Mouse (Mus musculus) hindbrain, embryonic 13.5 days (tissue): ENCODE measurements around the gene Eri3. TPM values are rescaled to one million over a fixed set of nuclear protein-coding genes. Genes with fewer than 3 reads are reported as not detected.

Source experiments
- ATAC-seq: fragments of 200-750 bp; cut with Nextera tagmentation; 2 replicates; pipeline ENCODE4 v1.8.0; 2017; ENCODE audit warnings: moderate TSS enrichment; ENCODE audit not compliant: low FRiP score
- H3K27ac ChIP-seq: fragments of 300-500 bp; sonication (generic); 2 replicates; pipeline ENCODE4 v1.5.1; 2015; ENCODE audit warnings: inconsistent platforms, mild to moderate bottlenecking, moderate library complexity
- H3K27me3 ChIP-seq: fragments of 300-500 bp; sonication (generic); 2 replicates; pipeline ENCODE4 v1.6.1; 2015; ENCODE audit warnings: mild to moderate bottlenecking, inconsistent platforms
- H3K36me3 ChIP-seq: fragments of 300-500 bp; sonication (generic); 2 replicates; pipeline ENCODE4 v1.6.1; 2015; ENCODE audit warnings: mild to moderate bottlenecking, inconsistent platforms
- H3K4me1 ChIP-seq: fragments of 300-500 bp; sonication (generic); replicated peaks from 2 replicates; pipeline ENCODE4 v1.6.1; 2015; ENCODE audit warnings: inconsistent platforms
- H3K4me2 ChIP-seq: fragments of 300-500 bp; sonication (generic); 2 replicates; pipeline ENCODE4 v1.6.1; 2015; ENCODE audit warnings: inconsistent platforms, mild to moderate bottlenecking, moderate library complexity
- H3K4me3 ChIP-seq: fragments of 300-500 bp; sonication (generic); 2 replicates; pipeline ENCODE4 v1.5.1; 2015; ENCODE audit warnings: mild to moderate bottlenecking, inconsistent platforms
- H3K9ac ChIP-seq: fragments of 300-500 bp; sonication (generic); 2 replicates; pipeline ENCODE4 v1.6.1; 2015; ENCODE audit warnings: mild to moderate bottlenecking, inconsistent platforms
- H3K9me3 ChIP-seq: fragments of 300-500 bp; sonication (generic); 2 replicates; pipeline ENCODE4 v1.6.1; 2016; ENCODE audit warnings: inconsistent platforms
- WGBS: fragments of 180-500 bp; shearing (Covaris S2); methylation state at CpG from one replicate; pipeline ENCODE4 v1.1.7; 2015; 5-methylcytosine and 5-hydroxymethylcytosine counted together
- polyA plus RNA-seq: library from polyadenylated mRNA; unstranded; fragments of >200 nt; fragmentation: Nextera tagmentation; extraction: Ambion mirVana; gene quantifications from 2 replicates; pipeline ENCODE4 v1.2.1, GENCODE M21; 2015

The Eri3 gene
- polyA plus RNA-seq, 1 experiment from 2014 or later: 214 TPM

- no peaks in the 10 kb centered on the region for H3K9me3 ChIP-seq
- 22% methylated on average over 10 of the region's 10 CpGs for WGBS
- H3K4me3 ChIP-seq: no peak overlapping the region
- 0 out of 2 replicates have a peak, but pooled peaks cover 5% of the 10 kb centered on the region for H3K36me3 ChIP-seq
- no peaks in the 10 kb centered on the region for H3K27me3 ChIP-seq
- ATAC-seq: no peak
- H3K9ac ChIP-seq: peak overlapping the region; percentile 7; the same call in 1 of the 2 replicates
- H3K4me2 ChIP-seq: no peak overlapping the region
- peaks cover 79% of the 10 kb centered on the region for H3K4me1 ChIP-seq
- peak overlapping the region; percentile 66 for H3K27ac ChIP-seq
Measured at GRCm38 (mm10) chr4:117654016-117654702, 104.0 kb downstream of the Eri3 start.

GRCm38 (mm10) chr4:117654703-117655499, 104.7 kb downstream of the Eri3 start:
- Histone ChIP-seq H3K9ac (peak overlapping the region; percentile 7; the same call in 1 of the 2 replicates), H3K4me1 (peaks cover 80% of the 10 kb centered on the region)
- WGBS: 55% methylated on average over 9 of the region's 9 CpGs

GRCm38 (mm10) chr4:117655500-117655863, 105.3 kb downstream of the Eri3 start:
- Histone ChIP-seq H3K27ac (peak overlapping the region; percentile 66), H3K36me3 (peaks cover 3% of the 10 kb centered on the region; the same call in 1 of the 2 replicates), H3K4me3 (no peak overlapping the region), H3K9ac (no peak overlapping the region), H3K4me2 (no peak overlapping the region), H3K27me3 (no peaks in the 10 kb centered on the region), H3K4me1 (peaks cover 76% of the 10 kb centered on the region), H3K9me3 (no peaks in the 10 kb centered on the region)
- no peak for ATAC-seq
- 42% methylated on average over 5 of the region's 5 CpGs for WGBS

More at GRCm38 (mm10) chr4:117654703-117655499, 104.7 kb downstream of the Eri3 start:
- H3K4me3 ChIP-seq: no peak overlapping the region
- H3K4me2 ChIP-seq: no peak overlapping the region
- H3K27ac ChIP-seq: peak overlapping the region; percentile 66
- peaks cover 8% of the 10 kb centered on the region; the same call in 1 of the 2 replicates for H3K36me3 ChIP-seq
- no peaks in the 10 kb centered on the region for H3K27me3 ChIP-seq
- no peaks in the 10 kb centered on the region for H3K9me3 ChIP-seq
- no peak for ATAC-seq

- Histone ChIP-seq H3K9ac (no peak overlapping the region), H3K4me1 (peaks cover 68% of the 10 kb centered on the region)
- ATAC-seq: no peak
Measured at GRCm38 (mm10) chr4:117656961-117657360, 106.8 kb downstream of the Eri3 start.

GRCm38 (mm10) chr4:117657646-117658045, 107.5 kb downstream of the Eri3 start:
- Histone ChIP-seq H3K27me3 (no peaks in the 10 kb centered on the region), H3K4me2 (no peak overlapping the region), H3K4me3 (no peak overlapping the region), H3K9ac (no peak overlapping the region), H3K36me3 (peaks cover 3% of the 10 kb centered on the region; the same call in 1 of the 2 replicates), H3K9me3 (no peaks in the 10 kb centered on the region), H3K4me1 (peaks cover 64% of the 10 kb centered on the region), H3K27ac (peak overlapping the region; percentile 73)
- ATAC-seq: no peak
- 64% methylated on average over 4 of the region's 4 CpGs for WGBS

More at GRCm38 (mm10) chr4:117656961-117657360, 106.8 kb downstream of the Eri3 start:
- H3K4me2 ChIP-seq: no peak overlapping the region
- H3K36me3 ChIP-seq: peaks cover 3% of the 10 kb centered on the region; the same call in 1 of the 2 replicates
- 32% methylated on average over 6 of the region's 6 CpGs for WGBS
- no peaks in the 10 kb centered on the region for H3K27me3 ChIP-seq
- H3K9me3 ChIP-seq: no peaks in the 10 kb centered on the region
- peak overlapping the region; percentile 25; the same call in 1 of the 2 replicates for H3K27ac ChIP-seq
- H3K4me3 ChIP-seq: no peak overlapping the region

GRCm38 (mm10) chr4:117658582-117659444, 108.6 kb downstream of the Eri3 start:
- Histone ChIP-seq H3K4me3 (no peak overlapping the region), H3K4me1 (peaks cover 58% of the 10 kb centered on the region), H3K4me2 (no peak overlapping the region), H3K9ac (no peak overlapping the region), H3K36me3 (peaks cover 3% of the 10 kb centered on the region; the same call in 1 of the 2 replicates), H3K9me3 (no peaks in the 10 kb centered on the region), H3K27ac (peak overlapping the region; percentile 73), H3K27me3 (no peaks in the 10 kb centered on the region)
- 47% methylated on average over 14 of the region's 14 CpGs for WGBS
- ATAC-seq: peak; percentile 27

GRCm38 (mm10) chr4:117660001-117660400, 109.8 kb downstream of the Eri3 start:
- H3K36me3 ChIP-seq: peaks cover 3% of the 10 kb centered on the region; the same call in 1 of the 2 replicates
- H3K9ac ChIP-seq: no peak overlapping the region
- no peaks in the 10 kb centered on the region for H3K9me3 ChIP-seq
- WGBS: 96% methylated on average over 5 of the region's 5 CpGs
- 0 out of 2 replicates have a peak overlapping the region, but pooled peaks have one; percentile 19 for H3K27ac ChIP-seq
- H3K4me3 ChIP-seq: no peak overlapping the region
- H3K4me2 ChIP-seq: no peak overlapping the region
- peaks cover 54% of the 10 kb centered on the region for H3K4me1 ChIP-seq
- ATAC-seq: no peak
- H3K27me3 ChIP-seq: no peaks in the 10 kb centered on the region

- WGBS: 53% methylated on average over 10 of the region's 10 CpGs
- no peaks in the 10 kb centered on the region for H3K27me3 ChIP-seq
- no peaks in the 10 kb centered on the region for H3K9me3 ChIP-seq
- no peak overlapping the region for H3K9ac ChIP-seq
- H3K4me2 ChIP-seq: no peak overlapping the region
- H3K36me3 ChIP-seq: peaks cover 3% of the 10 kb centered on the region; the same call in 1 of the 2 replicates
- peak; percentile 49 for ATAC-seq
- H3K4me3 ChIP-seq: no peak overlapping the region
- peak overlapping the region; percentile 78; the same call in 1 of the 2 replicates for H3K27ac ChIP-seq
- peaks cover 21% of the 10 kb centered on the region for H3K4me1 ChIP-seq
Measured at GRCm38 (mm10) chr4:117664411-117665137, 114.4 kb downstream of the Eri3 start.

GRCm38 (mm10) chr4:117665531-117665930, 115.4 kb downstream of the Eri3 start:
- H3K4me2 ChIP-seq: no peak overlapping the region
- 42% methylated on average over 7 of the region's 7 CpGs for WGBS
- H3K36me3 ChIP-seq: 0 out of 2 replicates have a peak, but pooled peaks cover 4% of the 10 kb centered on the region
- H3K9ac ChIP-seq: no peak overlapping the region
- peaks cover 17% of the 10 kb centered on the region for H3K4me1 ChIP-seq
- H3K9me3 ChIP-seq: no peaks in the 10 kb centered on the region
- H3K4me3 ChIP-seq: no peak overlapping the region
- peak; percentile 34; the same call in 1 of the 2 replicates for ATAC-seq
- H3K27ac ChIP-seq: peak overlapping the region; percentile 78
- H3K27me3 ChIP-seq: no peaks in the 10 kb centered on the region

GRCm38 (mm10) chr4:117666054-117666453, 115.9 kb downstream of the Eri3 start:
- peaks cover 17% of the 10 kb centered on the region for H3K4me1 ChIP-seq
- no peak overlapping the region for H3K4me3 ChIP-seq
- H3K9me3 ChIP-seq: no peaks in the 10 kb centered on the region
- H3K27ac ChIP-seq: no peak overlapping the region
- no peak overlapping the region for H3K4me2 ChIP-seq
- no peak overlapping the region for H3K9ac ChIP-seq
- H3K36me3 ChIP-seq: 0 out of 2 replicates have a peak, but pooled peaks cover 4% of the 10 kb centered on the region
- H3K27me3 ChIP-seq: no peaks in the 10 kb centered on the region
- 57% methylated on average over 8 of the region's 8 CpGs for WGBS
- peak; percentile 62; the same call in 1 of the 2 replicates for ATAC-seq

- Histone ChIP-seq H3K4me3 (no peak overlapping the region), H3K36me3 (peaks cover 24% of the 10 kb centered on the region), H3K27me3 (no peaks in the 10 kb centered on the region), H3K9me3 (no peaks in the 10 kb centered on the region), H3K4me2 (no peak overlapping the region), H3K4me1 (peaks cover 30% of the 10 kb centered on the region), H3K9ac (no peak overlapping the region), H3K27ac (no peak overlapping the region)
- WGBS: 84% methylated on average over 7 of the region's 7 CpGs
- ATAC-seq: no peak
Measured at GRCm38 (mm10) chr4:117669874-117670273, 119.7 kb downstream of the Eri3 start.
